9 mouse cellular contexts compared by ENCODE assay signal in the genomic region with DNA sequence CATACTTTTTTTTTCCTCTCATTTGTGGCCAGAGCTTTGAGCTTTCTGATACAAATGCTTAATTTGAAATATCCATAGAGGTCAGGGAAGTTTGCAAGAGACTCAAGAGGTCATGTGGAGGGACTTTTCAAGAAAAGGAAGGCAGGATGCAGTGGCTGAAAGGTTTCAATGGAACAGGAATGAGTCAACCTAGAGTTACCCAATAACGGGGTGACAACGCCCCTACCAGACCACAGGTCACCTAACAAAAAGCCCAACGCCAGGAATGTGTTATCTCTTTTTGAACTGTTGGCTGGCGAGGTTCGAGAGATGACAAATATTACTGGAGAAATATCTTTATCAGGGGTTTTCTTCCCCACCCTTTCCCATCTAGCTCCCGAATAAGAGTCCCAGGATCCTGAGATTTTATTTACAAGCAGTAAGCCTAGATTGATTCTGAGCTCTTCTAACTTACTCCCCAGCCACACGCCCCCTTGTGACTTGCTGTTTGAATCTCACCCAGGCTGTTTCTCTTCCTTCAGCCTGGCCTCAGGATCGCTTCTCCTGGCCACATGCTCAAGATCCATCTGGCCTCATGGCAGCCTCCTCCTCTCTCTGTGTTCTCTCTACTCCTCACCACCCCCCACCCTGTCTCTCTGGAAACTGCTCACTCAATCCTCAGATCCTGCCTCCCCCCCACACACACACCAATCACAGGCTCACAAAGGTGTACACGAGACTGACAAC. TPM values are rescaled to one million over a fixed set of nuclear protein-coding genes. Genes with fewer than 3 reads are reported as not detected.
DNase-seq lines count a peak whose midpoint lies in the region; ATAC-seq and TF ChIP-seq lines count a peak whose summit lies in the region.
"Had no signal": no experiment of that assay in that cellular context is flagged by ENCODE, and none has a peak within 500 bp of the region (broad histone marks: within the 10 kb centered on the region; RNA-seq: fewer than 3 reads in every experiment).

No protein-coding gene starts in this region.

- no peak for TF ChIP-seq POLR2A in liver, adult 2 months (IDR thresholded peaks at IDR 0.05; ENCODE audit: extremely low read depth, insufficient read depth, low read length)

- no peak for DNase-seq in gastrocnemius, adult 2 months
- no peak for DNase-seq in gastrocnemius, postnatal 14 days
- DNase-seq in liver, adult 2 months (ENCODE audit: extremely low read depth, low read depth, low spot score) = no peak
- DNase-seq in ES-CJ7 (ENCODE audit: low read depth, low spot score) = peak; percentile 58
- peak; percentile 5 for DNase-seq in induced T-regulatory cell, adult 2 months (ENCODE audit: low read depth)
- DNase-seq in gastrocnemius, adult 18-20 months (ENCODE audit: low spot score) = no peak
- DNase-seq in ovary, postnatal 14 days (ENCODE audit: low spot score) = no peak
- DNase-seq: midbrain, embryonic 14.5 days had no signal

- intact Hi-C loops in gastrocnemius, adult 2 months (cut with DNase I) = no loop called here
- intact Hi-C loops in gastrocnemius, postnatal 14 days (cut with DNase I; ENCODE audit: low total_unique reads) = no loop called here

- peaks cover 2% of the 10 kb centered on the region; the same call in 1 of the 2 replicates for H3K27me3 ChIP-seq in liver, adult 2 months (ENCODE audit: control insufficient read depth, insufficient read depth, low read length)
- H3K27me3 ChIP-seq in liver, embryonic 12.5 days (replicated peaks) = no peaks in the 10 kb centered on the region

- no peak overlapping the region for H3K4me2 ChIP-seq in liver, embryonic 12.5 days

- H3K9me3 ChIP-seq in liver, embryonic 12.5 days (replicated peaks) = no peaks in the 10 kb centered on the region

- H3K9ac ChIP-seq in liver, adult 2 months (ENCODE audit: low read depth, low read length) = no peak overlapping the region
- H3K9ac ChIP-seq in liver, embryonic 12.5 days = no peak overlapping the region

- TF ChIP-seq CTCF in gastrocnemius, adult 2 months (IDR thresholded peaks at IDR 0.05) = 0 out of 2 replicates have a peak, but pooled peaks have one; percentile 13
- TF ChIP-seq CTCF in liver, adult 2 months (IDR thresholded peaks at IDR 0.05; ENCODE audit: low read depth, low read length) = peak; percentile 25; the same call in 1 of the 2 replicates

- no peak overlapping the region for H3K4me3 ChIP-seq in gastrocnemius, adult 2 months
- no peak overlapping the region for H3K4me3 ChIP-seq in liver, adult 2 months (ENCODE audit: insufficient read depth, low read depth, low read length)
- no peak overlapping the region for H3K4me3 ChIP-seq in liver, embryonic 12.5 days

- no peak for ATAC-seq in liver, embryonic 12.5 days

- no peak overlapping the region for H3K27ac ChIP-seq in gastrocnemius, adult 2 months
- H3K27ac ChIP-seq in liver, adult 2 months (replicated peaks; ENCODE audit: insufficient read depth, low read depth, low read length) = no peak overlapping the region
- H3K27ac ChIP-seq in liver, embryonic 12.5 days = no peak overlapping the region

- no peaks in the 10 kb centered on the region for H3K79me2 ChIP-seq in liver, adult 2 months (ENCODE audit: control insufficient read depth, insufficient read depth, low read length)

- H3K4me1 ChIP-seq in liver, adult 2 months (ENCODE audit: control insufficient read depth, insufficient read depth, low read length) = no peaks in the 10 kb centered on the region
- H3K4me1 ChIP-seq in liver, embryonic 12.5 days = peaks cover 6% of the 10 kb centered on the region

- 24% methylated on average over 9 of the region's 9 CpGs for WGBS in liver, adult 2 months
- 40% methylated on average over 9 of the region's 9 CpGs for WGBS in liver, embryonic 12.5 days (ENCODE audit: insufficient replicate concordance)

- no peaks in the 10 kb centered on the region for H3K36me3 ChIP-seq in liver, adult 2 months (ENCODE audit: control insufficient read depth, insufficient read depth, low read length)
- H3K36me3 ChIP-seq in liver, embryonic 12.5 days = no peaks in the 10 kb centered on the region

RNA-seq across cellular contexts. Expression of gene Aldh3a1, which starts 13.0 kb away (rescaled TPM):
- under 1 TPM in 1 of 2 experiments, not detected in 1; 0.50 TPM for total RNA-seq in gastrocnemius, adult 2 months (2021)
- under 1 TPM in 1 of 2 experiments, not detected in 1; 0.23 TPM for total RNA-seq in gastrocnemius, postnatal 14 days (2021)
- total RNA-seq in liver, adult 2 months (2014; rRNA removed) = 0.20 TPM in 1 of 2 replicates, not detected in the other
- polyA plus RNA-seq in liver, adult 2 months (2012; rRNA removed) = 0.05 TPM in 1 of 2 replicates, not detected in the other
- polyA plus RNA-seq in liver, embryonic 12.5 days (2016; fragmentation: Nextera tagmentation; extraction: Ambion mirVana) = 0.07 TPM in 1 of 2 replicates, not detected in the other
- total RNA-seq in gastrocnemius, adult 18-20 months (2021) = under 1 TPM; 0.33 to 0.48 TPM

RNA-seq across cellular contexts. Expression of gene Usp22, which starts 45.5 kb away (rescaled TPM):
- total RNA-seq in gastrocnemius, adult 2 months (2021) = 10 to 100 TPM; 13.4 to 16.7 TPM
- total RNA-seq in gastrocnemius, postnatal 14 days (2021) = 10 to 100 TPM; 18.3 to 23.8 TPM
- 13.6 and 17.0 TPM in 2 replicates for total RNA-seq in liver, adult 2 months (2014; rRNA removed)
- polyA plus RNA-seq in liver, adult 2 months (2012; rRNA removed) = 14.9 and 15.7 TPM in 2 replicates
- 28.5 and 30.8 TPM in 2 replicates for polyA plus RNA-seq in liver, embryonic 12.5 days (2016; fragmentation: Nextera tagmentation; extraction: Ambion mirVana)
- 10 to 100 TPM; 12.9 to 15.6 TPM for total RNA-seq in gastrocnemius, adult 18-20 months (2021)

RNA-seq across cellular contexts. Expression of gene Aldh3a2, which starts 46.9 kb away (rescaled TPM):
- total RNA-seq in gastrocnemius, adult 2 months (2021) = 10 to 100 TPM; 12.0 to 13.0 TPM
- 10 to 100 TPM; 16.7 to 18.3 TPM for total RNA-seq in gastrocnemius, postnatal 14 days (2021)
- total RNA-seq in liver, adult 2 months (2014; rRNA removed) = 229 and 294 TPM in 2 replicates
- 251 and 399 TPM in 2 replicates for polyA plus RNA-seq in liver, adult 2 months (2012; rRNA removed)
- 19.5 and 24.5 TPM in 2 replicates for polyA plus RNA-seq in liver, embryonic 12.5 days (2016; fragmentation: Nextera tagmentation; extraction: Ambion mirVana)
- 10 to 100 TPM in 1 of 2 experiments, 1 to 10 TPM in 1; 9.8 to 15.1 TPM for total RNA-seq in gastrocnemius, adult 18-20 months (2021)

Comparison
In these comparisons a context has a peak if more than half of its experiments do, and no peak if none do; other contexts are left out.
1. DNase-seq: peak in ES-CJ7 (single experiment) and induced T-regulatory cell, adult 2 months (single experiment); none in gastrocnemius, adult 2 months (single experiment), gastrocnemius, postnatal 14 days (single experiment), liver, adult 2 months (single experiment), gastrocnemius, adult 18-20 months (single experiment) and ovary, postnatal 14 days (single experiment).
2. RNA of gene Aldh3a2, which starts 46.9 kb away (total RNA-seq): 229 to 294 TPM in liver, adult 2 months; 16.7 to 18.3 TPM in gastrocnemius, postnatal 14 days, 9.8 to 15.1 TPM in gastrocnemius, adult 18-20 months and 12.0 to 13.0 TPM in gastrocnemius, adult 2 months; every median in the first group is over 10 times any median in the second.